Mouse (Mus musculus) limb, embryonic 14.5 days (tissue): Measurements from ENCODE around the gene Taf8. TPM values are rescaled to one million over a fixed set of nuclear protein-coding genes. Genes with fewer than 3 reads are reported as not detected.

Source experiments
- ATAC-seq: fragments of 200-750 bp; cut with Nextera tagmentation; 2 replicates; pipeline ENCODE4 v1.8.0; 2017; ENCODE audit warnings: low read depth, moderate number of reproducible peaks, moderate TSS enrichment; ENCODE audit not compliant: low FRiP score
- DNase-seq: peaks from one replicate; pipeline ENCODE4 v3.0.0-alpha.2; 2015; ENCODE audit warnings: low spot score
- H3K27ac ChIP-seq: fragments of 300-500 bp; sonication (generic); replicated peaks from 2 replicates; pipeline ENCODE4 v1.5.1; 2014; ENCODE audit warnings: low read depth, mild to moderate bottlenecking, low read length, moderate library complexity, mixed read lengths
- H3K27me3 ChIP-seq: fragments of 300-500 bp; sonication (generic); 2 replicates; pipeline ENCODE4 v1.6.1; 2014; ENCODE audit warnings: low read length, mixed read lengths; ENCODE audit not compliant: control insufficient read depth, insufficient read depth
- H3K36me3 ChIP-seq: fragments of 300-500 bp; sonication (generic); 2 replicates; pipeline ENCODE4 v1.6.1; 2014; ENCODE audit warnings: mild to moderate bottlenecking, low read length, moderate library complexity, mixed read lengths; ENCODE audit not compliant: control insufficient read depth, insufficient read depth
- H3K4me1 ChIP-seq: fragments of 300-500 bp; sonication (generic); 2 replicates; pipeline ENCODE4 v1.6.1; 2014; ENCODE audit warnings: antibody characterized with exemption, low read length, mixed read lengths; ENCODE audit not compliant: control insufficient read depth, insufficient read depth
- H3K4me2 ChIP-seq: fragments of 300-500 bp; sonication (generic); replicated peaks from 2 replicates; pipeline ENCODE4 v1.6.1; 2014; ENCODE audit warnings: low read depth, mild to moderate bottlenecking, low read length, moderate library complexity; ENCODE audit not compliant: severe bottlenecking
- H3K4me3 ChIP-seq: fragments of 300-500 bp; sonication (generic); replicated peaks from 2 replicates; pipeline ENCODE4 v1.5.1; 2014; ENCODE audit warnings: low read length
- H3K9ac ChIP-seq: fragments of 300-500 bp; sonication (generic); 2 replicates; pipeline ENCODE4 v1.6.1; 2014; ENCODE audit warnings: mild to moderate bottlenecking, low read depth, low read length, moderate library complexity; ENCODE audit not compliant: severe bottlenecking
- H3K9me3 ChIP-seq: fragments of 300-500 bp; sonication (generic); 2 replicates; pipeline ENCODE4 v1.6.1; 2016; ENCODE audit warnings: low read length; ENCODE audit not compliant: control insufficient read depth
- POLR2A ChIP-seq: fragments of 200-500 bp; IDR thresholded peaks from 2 replicates; pipeline ENCODE4 v1.8.0; 2012; ENCODE audit warnings: inconsistent platforms, mild to moderate bottlenecking, moderate library complexity, borderline replicate concordance; ENCODE audit not compliant: insufficient read depth, insufficient read length; ENCODE audit errors: extremely low read depth
- WGBS: fragments of 180-500 bp; shearing (Covaris S2); extraction: QIAGEN DNeasy Blood & Tissue Kit; methylation state at CpG from one replicate; pipeline ENCODE4 v1.1.7; 2014; 5-methylcytosine and 5-hydroxymethylcytosine counted together
- polyA plus RNA-seq, 2 experiments: library from polyadenylated mRNA; depleted of rRNA in 1 of 2; stranded (reverse) in 1 of 2; unstranded in 1 of 2; fragments of >200 nt; fragmentation: Nextera tagmentation in 1 of 2; extraction: Ambion mirVana in 1 of 2; gene quantifications; 2 replicates each; pipeline versions ENCODE4 v1.2.1 to v1.2.3; 2012 to 2014

Taf8 gene
- polyA plus RNA-seq, 2 experiments, result 26.3 to 46.4 TPM

DNA sequence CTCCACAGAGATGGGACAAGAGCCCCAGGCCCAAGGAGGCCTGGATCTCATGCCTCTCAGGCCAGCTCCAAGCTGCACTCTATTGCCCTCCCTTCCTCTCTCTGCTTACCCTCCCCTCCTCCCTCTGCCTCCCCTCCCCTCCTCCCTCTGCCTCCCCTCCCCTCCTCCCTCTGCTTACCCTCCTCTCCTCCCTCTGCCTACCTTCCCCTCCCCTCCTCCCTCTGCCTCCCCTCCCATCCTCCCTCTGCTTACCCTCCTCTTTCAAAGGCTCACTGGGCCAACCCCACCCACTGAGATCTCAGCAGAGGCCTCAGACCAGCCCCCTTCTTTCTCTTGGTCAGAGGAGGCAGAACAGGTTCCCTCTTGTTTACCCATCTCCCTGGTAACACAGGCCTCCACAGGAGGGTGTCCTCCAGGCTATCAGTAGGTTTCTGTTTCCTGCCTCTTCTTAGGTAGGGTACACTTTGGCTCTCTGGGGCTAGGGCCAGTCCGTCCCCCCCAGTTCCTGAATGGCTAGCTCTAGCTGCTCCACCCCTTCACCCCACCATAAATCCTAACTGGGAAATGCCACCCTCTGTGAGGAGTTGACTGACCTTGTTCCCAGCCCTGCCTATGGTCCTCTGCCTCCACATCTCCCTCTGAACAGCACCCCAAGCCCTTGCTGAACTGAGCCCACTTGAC, 17.7 kb downstream of the Taf8 start:
- no peak overlapping the region for H3K4me2 ChIP-seq
- WGBS, result 28% methylated on average over 1 of the region's 1 CpGs
- ATAC-seq (peak; percentile 45; the same call in 1 of the 2 replicates), DNase-seq (no peak)
- peaks cover 20% of the 10 kb centered on the region for H3K36me3 ChIP-seq
- H3K27ac ChIP-seq, result no peak overlapping the region; the same call in 1 of the 2 replicates
- no peaks in the 10 kb centered on the region for H3K9me3 ChIP-seq
- H3K4me3 ChIP-seq, result no peak overlapping the region
- H3K9ac ChIP-seq, result no peak overlapping the region
- no peak for TF ChIP-seq POLR2A
- no peaks in the 10 kb centered on the region for H3K27me3 ChIP-seq
- 0 out of 2 replicates have a peak, but pooled peaks cover 9% of the 10 kb centered on the region for H3K4me1 ChIP-seq

DNA sequence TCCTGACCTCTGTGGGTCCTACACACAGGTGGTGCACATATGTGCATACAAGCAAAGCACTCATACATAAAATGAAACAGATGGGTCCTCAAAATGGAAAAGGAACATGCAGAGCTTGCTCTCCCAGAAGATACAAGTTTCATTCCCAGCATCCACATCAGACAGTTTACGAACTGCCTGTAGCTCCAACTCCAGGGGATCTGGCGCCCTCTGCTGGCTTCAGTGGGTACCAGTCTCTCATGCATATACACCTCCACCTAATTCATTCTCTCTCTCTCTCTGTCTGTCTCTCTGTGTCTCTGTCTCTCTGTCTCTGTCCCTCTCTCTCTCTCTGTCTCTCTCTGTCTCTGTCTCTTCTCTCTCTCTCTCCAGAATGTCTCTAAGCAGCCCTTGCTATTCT, 19.7 kb downstream of the Taf8 start:
- ATAC-seq, result no peak
- H3K9me3 ChIP-seq, result no peaks in the 10 kb centered on the region
- H3K36me3 ChIP-seq, result 0 out of 2 replicates have a peak, but pooled peaks cover 2% of the 10 kb centered on the region
- no peak overlapping the region for H3K4me2 ChIP-seq
- no peak overlapping the region for H3K9ac ChIP-seq
- H3K4me1 ChIP-seq, result 0 out of 2 replicates have a peak, but pooled peaks cover 9% of the 10 kb centered on the region
- no peak overlapping the region for H3K4me3 ChIP-seq
- no peak for TF ChIP-seq POLR2A
- WGBS, result 47% methylated on average over 2 of the region's 2 CpGs
- DNase-seq, result no peak
- no peaks in the 10 kb centered on the region for H3K27me3 ChIP-seq
- H3K27ac ChIP-seq, result no peak overlapping the region

DNA sequence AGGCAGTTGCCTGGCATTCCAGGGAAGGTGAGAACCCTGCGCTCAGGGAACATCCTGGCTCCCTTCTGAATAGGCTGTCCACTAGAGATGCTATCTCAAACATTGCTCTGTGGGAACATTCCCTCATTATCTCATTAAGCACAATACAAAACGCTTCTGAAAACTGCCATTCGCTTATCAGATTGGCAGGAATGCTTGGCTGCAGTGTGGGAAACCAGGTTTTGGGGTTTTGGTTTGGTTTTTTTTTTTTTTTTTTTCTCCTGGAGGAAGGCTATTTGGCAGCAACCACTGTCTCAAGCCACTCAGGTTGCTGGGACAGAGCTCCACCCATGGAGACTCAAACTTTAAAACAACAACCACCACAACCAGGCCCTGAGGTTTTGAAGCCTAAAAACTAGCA, 22.2 kb downstream of the Taf8 start:
- Histone ChIP-seq H3K4me2 (no peak overlapping the region), H3K27me3 (no peaks in the 10 kb centered on the region), H3K9me3 (no peaks in the 10 kb centered on the region), H3K4me1 (0 out of 2 replicates have a peak, but pooled peaks cover 4% of the 10 kb centered on the region), H3K36me3 (no peaks in the 10 kb centered on the region), H3K27ac (no peak overlapping the region), H3K9ac (no peak overlapping the region), H3K4me3 (no peak overlapping the region)
- DNase-seq, result no peak
- no peak for TF ChIP-seq POLR2A
- no peak for ATAC-seq
- WGBS, result 60% methylated on average over 3 of the region's 3 CpGs

GRCm38 (mm10) chr17:47475714-47476113, 26.4 kb downstream of the Taf8 start:
- no peak for ATAC-seq
- Histone ChIP-seq H3K4me3 (no peak overlapping the region), H3K9ac (no peak overlapping the region), H3K4me2 (no peak overlapping the region), H3K9me3 (no peaks in the 10 kb centered on the region), H3K36me3 (no peaks in the 10 kb centered on the region), H3K27me3 (no peaks in the 10 kb centered on the region), H3K27ac (no peak overlapping the region), H3K4me1 (no peaks in the 10 kb centered on the region)
- 59% methylated on average over 3 of the region's 3 CpGs for WGBS
- TF ChIP-seq POLR2A, result no peak
- no peak for DNase-seq

- no peak for TF ChIP-seq POLR2A
- DNase-seq (no peak), ATAC-seq (no peak)
Measured at GRCm38 (mm10) chr17:47475181-47475580, 26.9 kb downstream of the Taf8 start.

More at GRCm38 (mm10) chr17:47475181-47475580, 26.9 kb downstream of the Taf8 start:
- Histone ChIP-seq H3K4me2 (no peak overlapping the region), H3K36me3 (no peaks in the 10 kb centered on the region), H3K27me3 (no peaks in the 10 kb centered on the region), H3K27ac (no peak overlapping the region), H3K9ac (no peak overlapping the region), H3K9me3 (no peaks in the 10 kb centered on the region), H3K4me3 (no peak overlapping the region), H3K4me1 (no peaks in the 10 kb centered on the region)
- WGBS, result 87% methylated on average over 4 of the region's 4 CpGs
